Mouse (Mus musculus): ENCODE measurements around the gene Slxl1. TPM values are rescaled to one million over a fixed set of nuclear protein-coding genes. Genes with fewer than 3 reads are reported as not detected.
"Not testable (repeated sequence)": the region's sequence is repeated elsewhere in the genome, so short reads cannot be mapped to it uniquely, and the experiment has no call there.

Slxl1 gene
- polyA plus RNA-seq (2015; fragmentation: Nextera tagmentation; extraction: Ambion mirVana): not detected in 2 replicates

DNA sequence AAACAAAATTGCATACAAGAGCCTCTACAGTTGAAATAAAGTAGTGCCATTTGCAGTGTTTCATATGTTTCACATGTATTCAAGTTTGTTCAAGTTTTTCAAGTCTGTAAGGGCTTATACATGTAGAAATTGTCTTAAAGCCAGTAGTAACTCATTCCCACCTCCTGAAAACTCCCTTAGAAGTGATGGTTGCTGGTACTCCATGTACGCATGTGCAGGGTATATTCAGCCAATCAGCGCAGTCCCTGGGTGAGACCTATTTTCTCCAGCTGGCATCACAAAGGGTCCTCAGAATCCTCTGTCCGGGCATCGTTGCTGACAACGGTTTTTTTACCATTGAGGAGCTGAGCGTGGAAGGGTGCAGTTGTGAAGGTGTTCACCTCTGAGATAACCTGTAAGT lies at the start of gene Slxl1:
TSS of gene Slxl1 (plus strand) at position 301 of the 400 bp plus-strand sequence.
- not testable (repeated sequence) for H3K36me3 ChIP-seq (ENCODE audit: insufficient read depth, low read length); DNase-seq (ENCODE audit: low spot score); H3K9me3 ChIP-seq (replicated peaks; ENCODE audit: low read length)

More for the DNA sequence above, at the start of gene Slxl1:
- H3K9ac ChIP-seq (ENCODE audit: low read depth, low read length); H3K27ac ChIP-seq; H3K4me3 ChIP-seq (replicated peaks; ENCODE audit: low read depth, low read length); H3K4me1 ChIP-seq (replicated peaks; ENCODE audit: insufficient read depth, low read length); H3K27me3 ChIP-seq (ENCODE audit: insufficient read depth, low read length); H3K4me2 ChIP-seq (ENCODE audit: low read length); ATAC-seq (replicated peaks; ENCODE audit: low FRiP score, low read depth): not testable (repeated sequence)
- no CpG with 5 or more reads among the region's 6 CpGs for WGBS
